Mouse (Mus musculus) large intestine, adult 2 months (tissue): ENCODE results near the gene Ablim2. TPM values are rescaled to one million over a fixed set of nuclear protein-coding genes. Genes with fewer than 3 reads are reported as not detected.

ENCODE experiments used
- DNase-seq: peaks from one replicate; pipeline ENCODE4 v3.0.0-alpha.2; 2012; ENCODE audit warnings: low read depth, low spot score
- WGBS: fragments of 180-500 bp; shearing (Covaris S2); methylation state at CpG from one replicate; pipeline ENCODE4 v1.1.7; 2018; 5-methylcytosine and 5-hydroxymethylcytosine counted together
- polyA plus RNA-seq: library from polyadenylated mRNA; depleted of rRNA; stranded (reverse); fragments of >200 nt; gene quantifications from 2 replicates; pipeline ENCODE4 v1.2.3, GENCODE M21; 2012

The Ablim2 gene
- polyA plus RNA-seq, 1 experiment = 6.9 TPM

DNA sequence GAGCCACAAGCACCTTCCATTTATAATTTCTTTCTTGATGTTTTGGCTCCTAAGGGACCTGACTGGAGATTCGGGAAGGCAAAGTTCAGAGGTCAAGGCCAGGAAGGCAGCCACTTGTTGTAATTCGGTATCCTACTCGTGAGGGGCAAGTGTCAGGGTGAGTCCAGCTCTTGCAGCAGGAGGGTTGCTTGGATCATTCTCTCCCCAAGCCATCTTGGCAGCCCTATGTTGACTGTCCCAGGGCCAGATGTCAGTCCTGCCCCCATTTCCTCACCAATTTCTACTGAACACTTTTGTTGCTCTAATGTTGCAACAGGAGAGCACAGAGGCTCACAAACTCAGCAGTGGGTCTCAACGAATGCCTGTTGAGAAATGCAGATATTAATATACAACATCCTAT lies 140.4 kb downstream of the Ablim2 start:
- DNase-seq = no peak
- WGBS = 64% methylated on average over 4 of the region's 4 CpGs

DNA sequence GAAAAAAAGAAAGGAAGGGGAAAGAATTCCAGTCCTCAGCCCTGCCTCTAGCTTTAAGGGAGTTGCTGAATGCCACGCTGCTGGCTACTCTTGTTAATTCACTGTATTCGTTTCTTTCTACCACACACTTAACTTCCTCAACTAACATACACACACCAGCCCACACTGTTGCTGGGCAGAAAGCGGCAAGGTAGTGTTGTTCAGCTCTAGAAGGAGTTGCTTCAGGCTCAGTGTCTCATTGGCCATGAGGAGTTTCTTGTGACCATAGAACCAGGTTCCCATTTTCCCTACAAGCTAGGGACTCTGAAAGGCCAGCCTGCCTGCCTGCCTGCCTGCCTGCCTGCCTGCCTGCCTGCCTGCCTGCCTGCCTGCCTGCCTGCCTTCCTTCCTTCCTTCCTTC lies 141.3 kb downstream of the Ablim2 start:
- no peak for DNase-seq
- WGBS = 78% methylated on average over 3 of the region's 3 CpGs

DNA sequence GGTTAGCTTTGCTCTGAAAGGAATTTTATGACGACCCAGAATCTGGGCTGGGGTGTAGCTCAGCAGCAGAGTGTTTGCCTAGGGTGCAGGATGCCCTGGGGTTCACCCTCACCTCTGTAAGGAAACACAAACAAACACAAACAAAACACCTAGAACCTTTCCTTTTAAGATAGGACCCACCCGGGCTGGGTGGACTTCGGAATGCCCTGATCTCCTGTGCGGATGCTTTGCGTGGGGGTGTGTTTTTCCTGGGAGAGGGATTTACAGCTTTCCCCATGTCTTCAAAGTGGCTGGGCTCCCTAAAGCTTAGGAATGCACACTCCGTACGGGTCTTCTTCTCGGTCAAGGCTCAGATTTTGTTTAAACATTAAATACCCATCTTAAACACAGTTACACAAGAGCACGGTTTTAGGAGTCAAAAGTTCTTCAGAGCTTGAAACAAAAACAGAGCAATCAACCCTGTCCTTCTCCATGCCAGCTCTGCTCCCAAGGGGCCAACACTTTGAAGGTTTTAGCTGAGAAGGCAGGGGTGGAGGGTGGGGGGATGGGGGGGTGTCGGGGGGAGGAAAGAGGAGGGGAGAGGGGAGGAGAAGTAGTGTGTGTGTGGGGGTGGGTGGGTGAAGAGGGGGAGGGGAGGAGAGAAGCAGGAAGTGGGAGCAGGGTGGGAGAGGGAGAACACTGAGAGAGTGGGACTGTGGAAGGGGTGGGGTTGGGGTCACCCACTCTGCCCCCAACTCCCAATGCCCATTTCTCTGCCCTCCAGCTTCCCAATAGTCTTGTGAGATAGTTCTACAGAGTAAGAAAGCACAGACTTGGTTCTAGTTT lies 142.9 kb downstream of the Ablim2 start:
- 18% methylated on average over 10 of the region's 10 CpGs for WGBS
- no peak for DNase-seq

DNA sequence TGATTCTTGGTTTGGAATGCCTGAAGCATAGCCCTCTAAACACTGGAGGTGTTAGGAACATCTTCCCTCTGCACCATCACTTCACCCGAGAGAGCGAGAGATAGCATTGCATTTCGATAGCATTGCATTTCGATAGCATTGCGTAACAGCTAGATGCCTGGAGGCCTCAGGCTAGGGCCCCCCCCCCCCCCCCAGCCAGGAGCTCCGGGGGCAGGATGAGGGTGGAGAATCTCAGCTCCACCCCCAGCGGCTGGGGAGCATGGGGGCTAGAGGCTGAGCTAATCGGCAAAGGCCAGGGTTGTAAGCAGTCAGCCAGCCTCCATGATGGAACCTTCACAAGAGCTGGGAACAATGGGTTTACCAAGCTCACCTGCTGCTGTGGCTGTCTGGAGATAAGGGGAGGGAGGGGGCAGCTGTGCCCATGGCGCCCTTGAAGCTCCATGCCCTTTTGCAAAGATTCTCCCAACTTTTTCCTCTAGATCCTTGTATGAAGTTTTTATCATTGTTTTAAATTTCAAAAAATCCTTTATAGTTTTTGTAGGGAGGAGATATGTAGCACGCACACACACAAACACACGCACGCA lies 143.6 kb downstream of the Ablim2 start:
- WGBS = 59% methylated on average over 12 of the region's 12 CpGs
- no peak for DNase-seq

DNA sequence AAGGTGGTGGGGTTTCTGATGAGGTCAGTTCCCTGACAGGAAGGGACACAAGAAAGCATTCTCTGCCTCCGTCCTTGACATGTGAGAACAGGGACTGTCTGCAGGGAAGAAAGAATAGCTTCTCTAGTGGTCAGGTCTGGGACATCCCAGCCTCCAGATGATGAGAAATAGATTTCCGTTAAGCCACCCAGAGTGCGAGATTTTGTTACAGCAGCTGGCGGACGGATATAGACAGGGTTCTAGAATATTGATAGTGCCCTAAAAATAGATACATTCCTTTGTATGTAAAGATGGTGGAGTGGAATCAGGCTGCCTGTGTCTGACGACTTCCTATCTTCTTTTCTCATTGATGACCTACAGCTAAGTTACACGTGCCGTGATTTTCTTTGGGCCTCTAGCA lies 145.8 kb downstream of the Ablim2 start:
- WGBS = 78% methylated on average over 8 of the region's 8 CpGs
- no peak for DNase-seq

DNA sequence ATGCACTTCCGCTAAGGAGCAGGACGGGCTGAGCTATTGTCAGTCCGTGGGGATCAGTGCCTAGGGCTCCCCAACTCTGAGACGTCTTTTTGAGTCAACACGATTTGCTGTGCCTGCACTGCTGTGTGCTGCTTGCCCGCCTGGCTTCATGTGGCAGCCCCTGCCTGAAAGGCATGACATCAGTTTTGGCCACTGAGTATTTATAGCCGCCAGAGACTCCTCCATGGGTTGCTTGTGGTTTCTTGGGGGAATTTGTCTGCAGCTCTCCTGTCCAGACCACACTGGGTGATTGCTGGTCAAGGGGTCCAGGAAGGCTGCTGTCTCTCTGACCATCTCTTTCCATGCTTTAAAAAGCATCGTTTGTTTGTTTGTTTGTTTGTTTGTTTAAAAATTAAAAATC lies 147.6 kb downstream of the Ablim2 start:
- no peak for DNase-seq
- 66% methylated on average over 8 of the region's 8 CpGs for WGBS

DNA sequence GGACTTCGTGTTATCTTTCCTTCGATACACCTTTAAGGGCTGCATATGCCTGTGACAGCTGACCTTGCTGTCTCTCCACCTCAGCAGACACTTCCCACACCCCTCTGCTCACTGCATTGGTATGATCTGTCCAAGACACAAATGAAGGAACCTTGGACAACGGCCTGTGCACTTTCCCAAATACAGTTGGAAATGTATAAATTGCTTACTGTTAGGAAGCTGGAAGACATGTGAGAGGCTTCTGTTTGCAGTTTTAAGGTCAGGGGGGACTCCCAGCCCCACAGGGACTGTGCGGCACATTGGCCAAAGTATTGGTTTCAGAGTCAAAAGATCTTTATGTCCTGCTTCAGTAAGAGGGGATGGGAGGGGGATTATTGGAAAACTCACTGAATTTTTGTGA lies 149.4 kb downstream of the Ablim2 start:
- WGBS = 78% methylated on average over 4 of the region's 4 CpGs
- no peak for DNase-seq

DNA sequence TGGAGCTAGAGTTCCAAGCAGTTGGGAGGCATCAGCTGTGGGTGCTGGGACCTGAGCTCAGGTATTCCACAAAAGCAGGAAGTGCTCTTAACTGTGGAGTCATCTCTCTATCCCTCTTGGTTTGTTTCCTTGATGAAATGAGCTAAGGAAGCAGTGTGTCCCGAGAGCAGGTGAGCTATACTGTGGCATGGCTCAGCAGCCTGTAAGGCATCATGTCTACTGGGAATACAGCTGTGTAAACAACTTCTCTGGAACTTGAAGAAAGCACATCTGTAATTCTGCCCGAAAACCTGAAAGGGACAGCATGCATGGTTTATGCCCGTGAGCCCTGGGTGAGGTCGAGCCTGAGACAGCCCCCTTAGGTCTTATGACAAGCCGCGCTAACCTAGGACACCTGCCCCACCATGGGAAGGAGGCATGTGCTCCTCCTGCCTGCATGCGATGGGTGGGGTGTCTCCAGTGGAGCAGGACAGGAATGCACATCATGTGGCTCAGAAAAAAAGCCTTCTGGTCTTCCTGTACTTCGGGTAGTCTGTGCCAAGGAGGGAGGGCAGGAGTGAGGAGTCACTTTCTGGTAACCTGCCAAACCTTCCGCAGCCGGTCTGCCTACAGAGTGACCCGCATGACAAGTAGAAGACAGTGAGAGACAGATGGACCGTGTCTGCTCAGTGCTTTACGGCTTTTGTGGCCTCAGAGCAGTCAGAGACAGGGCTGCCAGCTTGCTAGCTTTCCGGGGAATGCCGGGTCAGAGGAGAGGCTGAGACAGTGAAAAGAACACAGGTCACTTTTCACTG lies 150.2 kb downstream of the Ablim2 start:
- WGBS = 10% methylated on average over 15 of the region's 15 CpGs
- DNase-seq = peak; percentile 48

DNA sequence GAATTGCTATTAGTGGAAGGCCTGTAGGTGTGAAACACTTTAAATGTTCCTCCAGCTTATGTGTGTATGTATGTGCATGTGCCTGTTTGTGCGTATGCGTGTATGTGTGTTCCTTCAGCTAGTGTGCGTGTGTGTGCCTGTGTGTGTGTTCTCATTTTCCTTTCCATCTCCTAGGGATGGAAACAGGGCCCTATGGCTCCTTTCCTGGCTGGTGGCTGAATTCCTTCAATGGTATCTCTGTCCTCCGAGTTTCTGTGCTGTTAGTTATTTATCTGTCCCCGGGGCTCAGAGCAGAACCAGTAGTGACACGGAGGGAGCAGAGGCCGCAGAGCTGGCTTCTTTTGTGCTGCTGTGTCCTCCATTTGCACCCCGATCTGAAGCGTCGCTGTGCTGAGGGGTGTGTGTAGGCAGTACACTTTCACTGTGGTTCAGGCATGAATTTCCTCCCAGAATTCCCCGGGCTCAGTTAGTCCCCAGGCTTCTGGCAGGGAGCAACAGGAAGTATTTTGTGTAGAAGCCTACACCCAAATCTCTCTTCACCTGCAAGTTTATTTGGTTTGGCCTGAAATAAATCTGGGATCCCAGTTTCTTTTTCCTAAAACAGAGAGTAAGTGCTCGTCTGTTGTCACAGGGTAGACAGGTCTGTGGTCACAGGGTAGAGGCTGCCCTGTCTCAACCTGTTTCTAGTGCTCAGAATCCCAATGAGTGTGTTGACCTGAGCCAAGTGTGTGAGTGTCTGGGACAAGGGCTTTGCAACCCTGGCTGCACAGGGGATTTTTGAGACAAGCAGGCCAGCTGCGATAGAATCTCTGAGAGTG lies 151.2 kb downstream of the Ablim2 start:
- DNase-seq = peak; percentile 55

DNA sequence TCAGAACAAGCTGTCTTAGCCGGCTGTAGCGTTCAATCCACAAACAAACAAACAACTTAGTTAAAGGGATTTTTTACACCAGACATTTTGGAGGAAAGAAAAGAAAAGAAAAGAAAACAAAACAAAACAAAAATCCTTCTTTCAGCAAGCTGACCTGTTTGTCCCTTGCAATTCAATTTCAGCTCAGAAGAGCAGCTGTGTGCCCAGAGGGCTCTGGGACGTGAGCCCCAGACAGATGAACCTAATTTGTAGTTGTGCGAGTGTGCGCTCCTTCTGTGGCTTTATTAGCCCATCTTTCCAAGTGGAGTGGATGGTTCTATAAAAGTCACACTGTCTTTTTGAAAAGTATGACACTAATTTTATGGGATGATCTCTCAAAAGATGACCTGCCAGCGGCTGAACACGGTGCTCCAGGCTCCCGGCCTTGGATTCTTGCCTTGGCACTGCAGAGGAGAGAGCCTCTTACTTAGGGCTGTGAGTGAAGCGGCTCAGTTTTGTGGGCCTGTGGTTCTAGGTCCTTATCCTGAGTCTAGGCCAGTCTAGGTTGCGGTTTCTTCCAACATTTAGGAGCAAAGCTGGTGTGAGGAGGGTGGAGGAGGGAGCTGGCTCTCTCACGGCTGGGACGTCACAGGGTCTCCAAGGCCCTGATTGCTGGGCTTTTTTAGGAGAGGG lies 158.1 kb downstream of the Ablim2 start:
- 78% methylated on average over 12 of the region's 12 CpGs for WGBS
- DNase-seq = no peak

More for the DNA sequence above, 151.2 kb downstream of the Ablim2 start:
- WGBS = 35% methylated on average over 13 of the region's 13 CpGs

DNA sequence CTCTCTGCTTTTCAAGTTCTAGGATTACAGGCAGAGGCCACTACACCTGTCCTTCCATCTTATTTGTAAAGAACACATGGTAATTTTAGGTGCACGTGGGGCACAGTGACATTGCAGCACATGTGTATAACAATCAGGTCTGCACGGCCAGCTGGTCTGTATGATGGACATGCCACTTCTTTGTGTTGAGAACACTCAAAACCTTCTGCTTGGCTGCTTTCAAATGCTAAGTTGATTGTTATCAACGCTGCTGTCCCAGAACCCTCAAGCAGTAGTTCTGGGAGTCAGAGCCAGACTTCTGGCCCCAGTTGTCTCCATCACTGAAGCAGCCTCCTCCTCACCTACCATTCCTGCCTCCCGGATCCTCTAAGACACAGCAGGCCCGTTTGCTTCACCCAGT lies 159.0 kb downstream of the Ablim2 start:
- no peak for DNase-seq
- 75% methylated on average over 5 of the region's 5 CpGs for whole genome bisulfite sequencing

DNA sequence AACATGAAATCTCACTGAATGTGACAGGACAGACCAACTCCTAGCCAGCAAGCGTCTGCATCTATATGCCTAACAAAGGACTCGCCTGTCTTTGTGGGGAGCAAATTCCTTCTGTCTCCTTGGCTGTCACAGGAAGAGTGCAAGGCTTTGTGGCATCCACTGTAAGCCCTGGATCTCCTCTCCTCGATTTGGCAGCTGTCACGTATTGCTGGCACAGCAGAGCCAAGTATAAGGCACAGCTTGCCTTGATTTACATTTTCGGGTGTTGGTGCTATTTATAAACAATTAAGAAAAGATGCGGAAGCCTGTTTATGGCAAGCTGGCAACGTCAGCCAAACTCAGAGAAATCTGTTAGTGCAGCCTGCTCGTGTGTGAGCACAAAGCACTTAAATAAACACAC lies 160.7 kb downstream of the Ablim2 start:
- no peak for DNase-seq
- 43% methylated on average over 8 of the region's 8 CpGs for WGBS

DNA sequence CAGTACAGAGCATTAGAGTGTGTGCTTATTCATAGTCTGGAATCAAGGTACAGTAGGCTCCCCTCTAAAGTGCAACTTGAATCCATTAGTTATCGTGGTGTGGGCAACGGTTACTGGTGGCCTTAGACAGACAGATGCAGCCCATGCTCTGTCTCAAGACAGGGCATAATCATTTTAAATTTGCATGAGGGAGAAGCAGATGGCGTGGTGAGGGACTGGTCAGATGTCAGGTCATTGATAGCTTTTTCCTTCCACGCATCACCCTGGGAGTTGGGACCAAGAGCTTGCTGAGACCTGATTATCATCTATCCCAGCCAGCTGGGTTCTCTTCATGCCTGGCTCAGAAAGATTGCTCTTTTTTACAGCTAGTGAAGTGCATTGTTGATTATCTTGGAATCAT lies 162.4 kb downstream of the Ablim2 start:
- 88% methylated on average over 4 of the region's 4 CpGs for WGBS
- no peak for DNase-seq

DNA sequence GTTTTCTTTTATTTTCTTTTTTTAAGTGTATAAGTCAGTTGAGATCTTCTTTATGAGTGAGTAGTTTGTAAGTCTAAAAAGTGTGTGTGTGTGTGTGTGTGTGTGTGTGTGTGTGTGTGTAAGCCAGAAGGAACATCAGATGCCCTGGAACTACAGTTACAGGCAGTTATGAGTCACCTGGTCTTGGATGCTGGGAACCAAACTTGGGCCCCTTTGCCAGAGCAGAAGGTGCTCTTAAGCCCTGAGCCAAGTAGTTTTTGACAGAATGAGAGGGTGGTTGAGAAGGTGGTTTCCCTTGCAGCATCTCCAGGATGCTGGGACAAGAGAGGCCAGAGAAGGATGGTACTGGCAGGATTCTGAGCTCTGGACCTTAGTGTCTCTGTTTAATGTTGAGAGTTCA lies 162.9 kb downstream of the Ablim2 start:
- DNase-seq = no peak

DNA sequence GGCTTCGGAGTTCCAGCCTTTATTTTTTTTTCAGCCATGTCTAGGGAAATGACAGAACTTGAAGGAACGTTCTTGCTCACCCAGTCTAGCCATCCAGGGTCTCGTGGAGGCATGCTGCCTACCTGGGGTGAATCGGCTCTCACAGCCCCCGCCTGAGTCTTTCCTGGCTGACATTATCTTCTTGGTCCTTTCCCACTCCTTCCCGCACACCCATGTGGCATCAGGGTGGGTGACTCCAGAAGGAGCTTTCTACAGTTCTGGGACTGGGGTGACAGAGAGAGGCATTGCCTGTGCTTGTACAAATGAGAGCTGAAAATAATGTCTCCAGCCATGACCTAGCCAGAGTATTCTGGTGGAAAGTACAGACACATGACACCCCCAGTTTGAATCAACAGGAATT lies 163.5 kb downstream of the Ablim2 start:
- WGBS = 70% methylated on average over 6 of the region's 6 CpGs
- no peak for DNase-seq

DNA sequence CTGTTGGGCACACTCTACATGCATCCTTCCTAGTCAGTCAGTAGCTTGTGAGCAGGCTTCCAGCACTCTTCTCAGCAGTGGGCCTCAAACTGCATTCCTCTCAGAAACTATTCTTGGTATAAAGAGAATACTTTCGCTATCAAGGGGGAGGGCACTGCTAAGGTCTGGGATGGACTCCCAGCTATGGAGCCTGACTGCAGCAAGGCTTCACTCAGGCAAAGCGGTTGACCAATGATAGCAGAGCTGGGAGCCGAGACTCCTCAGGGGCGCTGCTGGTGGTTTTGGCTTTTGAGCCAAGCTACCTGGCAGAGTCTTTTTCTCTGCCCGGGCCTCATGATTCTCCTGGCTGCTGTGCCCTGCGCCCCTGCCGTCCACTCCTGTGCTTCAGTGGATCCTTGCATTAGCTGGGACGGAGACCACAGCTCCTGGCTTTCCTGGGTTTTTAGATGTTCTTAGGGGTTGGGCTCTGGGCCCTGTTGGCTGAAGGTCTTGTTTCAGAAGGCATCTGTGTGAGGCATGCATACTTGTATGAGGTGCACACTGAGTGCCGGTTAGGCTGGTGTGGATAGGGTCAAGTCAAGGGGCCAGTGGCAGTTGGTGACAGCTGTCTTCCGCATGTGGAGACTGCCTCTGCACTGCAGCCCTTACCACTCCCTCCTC lies 164.0 kb downstream of the Ablim2 start:
- WGBS = 75% methylated on average over 10 of the region's 10 CpGs
- DNase-seq = no peak

DNA sequence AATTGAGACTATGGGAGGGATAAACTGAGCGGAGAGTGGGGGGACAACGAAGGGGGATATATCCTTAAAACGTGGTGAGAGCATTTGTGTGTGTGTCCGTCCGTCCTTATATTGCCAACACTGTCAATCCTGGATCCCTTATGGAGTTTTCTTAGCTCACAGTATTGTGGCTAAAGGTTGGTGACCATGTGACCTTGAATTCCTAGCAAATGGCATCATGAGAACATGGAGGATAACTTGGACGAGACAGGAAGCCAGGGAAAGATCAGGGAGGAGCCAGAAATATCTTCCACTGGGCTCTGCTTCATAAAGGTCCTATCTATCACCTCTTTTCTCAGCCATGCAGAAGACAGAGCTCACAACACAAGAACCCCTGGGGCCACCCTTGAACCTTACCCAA lies 165.8 kb downstream of the Ablim2 start:
- DNase-seq = no peak
- 84% methylated on average over 6 of the region's 6 CpGs for WGBS

DNA sequence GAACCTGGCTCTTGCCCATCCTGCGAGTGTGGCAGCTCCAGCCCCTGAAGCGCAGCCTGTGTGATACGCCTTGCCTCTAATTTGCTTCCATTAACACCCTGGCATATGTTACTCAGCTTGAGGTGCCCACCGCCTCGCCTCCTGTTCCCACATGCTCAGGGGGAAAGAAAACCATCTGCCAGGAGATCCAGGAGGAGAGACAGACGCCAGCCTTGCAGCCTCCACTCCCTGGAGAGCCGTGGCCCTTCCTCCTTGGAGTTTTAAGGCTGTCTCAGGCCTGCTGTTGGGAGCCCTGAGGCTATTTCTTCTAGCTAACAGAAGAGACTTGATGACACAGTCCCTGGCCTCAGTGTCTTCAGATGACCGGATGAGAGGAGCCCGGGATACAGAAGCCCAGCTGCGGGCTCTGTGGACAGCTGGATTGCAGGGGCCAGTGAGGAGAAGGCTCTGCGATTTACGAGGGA lies 167.5 kb downstream of the Ablim2 start:
- no peak for DNase-seq
- WGBS = 71% methylated on average over 12 of the region's 12 CpGs

DNA sequence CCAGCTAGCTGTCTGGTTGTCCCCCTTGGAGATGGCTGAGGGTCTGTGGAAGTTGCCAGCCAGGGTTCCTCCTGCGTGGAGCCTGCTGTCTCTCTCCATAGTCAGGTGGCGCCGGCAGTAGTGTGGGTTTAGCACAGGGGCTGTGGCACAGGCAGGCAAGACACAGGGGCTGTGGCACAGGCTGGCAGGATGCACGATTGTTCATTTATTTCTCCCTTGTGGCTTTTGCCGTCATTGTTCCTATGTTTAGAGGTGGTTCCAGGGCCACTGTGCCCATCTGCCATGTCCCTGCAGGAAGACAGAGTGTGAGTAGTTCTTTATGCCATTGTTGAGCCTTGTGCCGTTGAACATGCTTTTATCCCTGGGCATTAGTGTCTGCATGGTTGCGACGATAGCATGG lies 168.8 kb downstream of the Ablim2 start:
- 88% methylated on average over 8 of the region's 8 CpGs for WGBS
- DNase-seq = no peak
